Mouse (Mus musculus): ENCODE data around the gene Gm20388. TPM values are rescaled to one million over a fixed set of nuclear protein-coding genes. Genes with fewer than 3 reads are reported as not detected.

The Gm20388 gene
- total RNA-seq, 2 experiments from 2014 or later = 2.2 to 7.6 TPM

DNA sequence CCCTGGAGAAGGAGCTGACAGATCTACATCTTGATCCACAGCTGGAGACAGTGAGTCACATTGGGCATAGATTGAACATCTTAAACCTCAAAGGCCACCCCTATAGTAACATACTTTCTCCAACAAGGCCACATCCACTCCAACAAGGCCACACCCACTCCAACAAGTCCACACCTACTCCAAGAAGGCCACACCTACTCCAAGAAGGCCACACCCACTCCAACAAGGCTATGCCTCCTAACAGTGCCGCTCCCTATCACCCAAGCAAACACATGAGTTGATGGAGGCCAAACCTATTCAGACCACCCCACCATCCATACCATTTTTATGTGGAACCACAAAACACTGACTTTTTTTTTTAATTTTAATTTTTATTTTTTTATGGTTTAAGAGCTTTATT lies 3756.2 kb downstream of the Gm20388 start:
- no peak for TF ChIP-seq CTCF (conservative IDR thresholded peaks at IDR 0.05)
- no peak for DNase-seq (ENCODE audit: low spot score in 2 of 2)
- Histone ChIP-seq H3K27ac (no peak overlapping the region), H3K4me3 (no peak overlapping the region)

DNA sequence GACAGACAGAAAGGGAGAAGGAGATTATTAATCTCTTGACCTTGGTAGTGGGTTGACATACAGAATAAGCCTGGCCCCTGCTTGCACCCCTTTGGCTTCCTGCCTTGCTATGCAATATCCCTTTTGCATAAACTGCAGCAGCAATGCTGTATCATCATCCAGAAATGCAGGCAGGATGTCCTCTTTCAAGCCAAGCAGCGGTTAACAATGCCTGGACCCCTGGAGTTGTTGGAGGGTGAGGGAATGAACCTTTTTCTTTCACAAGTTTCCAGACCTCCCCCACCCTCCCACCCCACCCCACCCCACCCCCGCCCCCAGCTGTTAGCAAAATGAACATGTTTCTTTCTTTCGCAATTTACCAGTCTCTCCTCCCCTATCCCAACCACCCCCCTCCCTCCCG lies 3758.0 kb downstream of the Gm20388 start:
- Histone ChIP-seq H3K4me3 (no peak overlapping the region), H3K27ac (0 out of 2 replicates have a peak overlapping the region, but pooled peaks have one; percentile 43)
- DNase-seq (ENCODE audit: low spot score in 2 of 2) = no peak
- no peak for TF ChIP-seq CTCF (conservative IDR thresholded peaks at IDR 0.05)

- no peak overlapping the region for H3K27ac ChIP-seq
- no peak overlapping the region for H3K4me3 ChIP-seq
- no peak for TF ChIP-seq CTCF (conservative IDR thresholded peaks at IDR 0.05)
- DNase-seq (ENCODE audit: low spot score in 2 of 2) = no peak
These were observed 3760.1 kb downstream of the Gm20388 start for GRCm38 (mm10) chr8:123670766-123671165.

GRCm38 (mm10) chr8:123671454-123671853 lies 3760.8 kb downstream of the Gm20388 start:
- TF ChIP-seq CTCF (conservative IDR thresholded peaks at IDR 0.05) = no peak
- H3K4me3 ChIP-seq = no peak overlapping the region
- DNase-seq (ENCODE audit: low spot score in 2 of 2) = no peak
- H3K27ac ChIP-seq = no peak overlapping the region

DNA sequence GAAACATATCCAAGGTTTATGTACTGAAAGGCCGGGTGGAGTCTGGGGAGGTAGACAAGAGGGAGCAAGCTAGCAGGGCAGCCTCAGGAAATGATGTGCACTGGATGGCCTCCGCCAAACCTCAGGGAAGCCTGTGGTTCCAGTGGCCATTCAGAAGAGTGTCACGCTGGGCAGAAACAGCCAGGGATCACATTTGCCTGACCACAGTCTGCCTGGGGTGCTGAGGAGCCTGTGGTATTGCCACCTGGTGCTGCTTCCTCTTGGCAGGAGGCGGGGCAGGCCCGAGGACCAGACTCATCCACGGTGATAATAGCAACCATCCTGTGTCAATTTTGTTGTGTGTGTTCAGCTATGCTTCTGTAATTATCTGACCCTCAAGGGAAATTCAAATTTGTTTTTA lies 3762.0 kb downstream of the Gm20388 start:
- no peak overlapping the region for H3K27ac ChIP-seq
- H3K4me3 ChIP-seq = no peak overlapping the region
- no peak for DNase-seq (ENCODE audit: low spot score in 2 of 2)
- TF ChIP-seq CTCF (conservative IDR thresholded peaks at IDR 0.05) = no peak

DNA sequence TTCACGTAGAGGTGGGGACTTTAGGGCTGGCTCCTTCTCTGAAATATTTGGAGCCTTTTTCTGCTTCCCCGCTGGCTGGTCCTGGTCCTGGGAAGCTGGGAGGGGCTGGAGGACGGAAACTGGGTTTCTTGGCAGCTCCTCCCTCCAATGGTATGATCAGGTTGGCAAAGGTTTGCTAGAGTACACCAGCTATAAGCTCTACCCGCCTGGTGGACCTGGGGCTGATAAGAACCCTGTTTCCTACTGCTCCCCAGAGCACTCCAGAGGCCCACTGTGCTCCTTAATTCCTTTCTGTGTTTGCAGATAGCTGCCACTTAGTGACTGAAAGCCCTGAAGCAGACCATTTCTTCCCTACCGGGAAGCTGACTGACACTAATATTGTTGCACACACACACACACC lies 3765.0 kb downstream of the Gm20388 start:
- H3K27ac ChIP-seq = no peak overlapping the region
- TF ChIP-seq CTCF (conservative IDR thresholded peaks at IDR 0.05) = no peak
- no peak overlapping the region for H3K4me3 ChIP-seq
- no peak for DNase-seq (ENCODE audit: low spot score in 2 of 2)

GRCm38 (mm10) chr8:123678390-123678789 lies 3767.7 kb downstream of the Gm20388 start:
- DNase-seq (ENCODE audit: low spot score in 2 of 2) = no peak

DNA sequence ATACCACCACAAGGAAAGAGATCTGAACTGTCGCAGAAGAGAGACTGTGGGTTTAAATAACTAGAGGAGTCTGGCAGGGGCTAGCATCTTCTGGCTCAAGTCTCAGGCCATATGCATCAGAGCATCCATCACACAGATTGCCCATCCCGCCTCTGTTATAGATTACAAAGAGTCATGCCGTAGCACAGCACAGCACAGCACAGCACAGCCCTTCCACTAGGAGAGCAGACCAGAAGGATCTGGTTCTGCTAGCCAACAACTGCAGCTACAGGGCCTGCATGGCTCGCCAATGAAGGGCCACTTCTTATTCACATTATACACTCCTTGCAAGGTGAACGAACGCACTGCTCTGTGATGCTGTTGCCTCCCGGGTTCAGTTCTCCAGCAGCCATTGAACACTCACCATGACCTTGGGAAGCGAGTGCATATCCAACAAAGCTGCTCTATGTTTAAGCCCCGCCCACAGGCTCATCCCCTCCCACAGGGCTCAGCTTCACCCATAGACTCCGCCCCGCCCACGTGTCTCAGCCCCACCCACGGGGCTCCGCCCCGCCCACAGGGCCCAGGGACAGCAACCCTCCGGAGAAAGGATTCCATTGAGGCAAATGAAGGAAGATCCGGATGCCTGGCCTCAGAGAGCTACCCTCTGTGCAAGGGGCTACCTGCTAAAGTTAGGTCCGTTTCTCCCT lies 3771.6 kb downstream of the Gm20388 start:
- no peak for TF ChIP-seq CTCF (conservative IDR thresholded peaks at IDR 0.05)
- H3K27ac ChIP-seq = no peak overlapping the region
- DNase-seq (ENCODE audit: low spot score in 2 of 2) = no peak
- no peak overlapping the region for H3K4me3 ChIP-seq

More at GRCm38 (mm10) chr8:123678390-123678789, 3767.7 kb downstream of the Gm20388 start:
- H3K4me3 ChIP-seq = no peak overlapping the region
- TF ChIP-seq CTCF (conservative IDR thresholded peaks at IDR 0.05) = no peak
- no peak overlapping the region for H3K27ac ChIP-seq

DNA sequence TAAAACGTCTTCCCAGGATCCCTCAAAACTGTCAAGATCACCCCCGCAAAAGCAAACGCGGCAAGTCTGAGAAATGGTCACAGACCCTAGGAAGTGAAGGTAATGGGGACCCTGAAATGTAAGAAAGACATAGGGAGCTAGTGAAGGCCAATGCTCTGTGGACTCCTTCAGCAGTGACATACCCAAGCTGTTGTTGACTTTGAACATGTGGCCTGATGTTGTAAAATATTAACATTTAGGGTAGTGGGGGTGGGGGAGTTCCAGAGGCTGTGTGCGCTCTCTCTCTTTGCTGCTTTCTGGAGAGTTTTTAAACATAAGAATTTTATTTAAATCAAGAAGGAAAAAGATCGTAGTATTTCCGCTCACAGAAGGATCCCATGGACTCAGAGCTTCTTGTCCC lies 3772.7 kb downstream of the Gm20388 start:
- no peak overlapping the region for H3K27ac ChIP-seq
- no peak for TF ChIP-seq CTCF (conservative IDR thresholded peaks at IDR 0.05)
- no peak for DNase-seq (ENCODE audit: low spot score in 2 of 2)
- no peak overlapping the region for H3K4me3 ChIP-seq

DNA sequence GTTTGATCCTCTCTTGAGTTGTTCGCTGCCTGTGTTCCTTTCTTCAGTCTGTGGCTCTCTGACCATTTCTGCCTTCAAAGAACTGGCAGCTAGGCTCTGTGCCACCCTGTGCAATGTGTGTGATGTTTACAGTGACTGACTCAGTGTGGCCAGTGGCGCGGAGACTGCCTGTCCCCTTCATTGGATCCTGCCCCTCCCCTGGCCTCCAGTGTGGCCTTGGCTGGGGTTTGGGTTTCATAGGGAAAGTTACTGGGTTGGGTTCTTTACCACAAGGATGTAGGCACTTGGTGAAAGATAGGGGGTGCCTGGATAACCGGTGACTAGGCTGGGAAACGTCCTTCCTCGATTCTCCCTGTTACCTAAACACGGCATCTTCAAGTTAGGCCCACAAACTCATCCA lies 3774.2 kb downstream of the Gm20388 start:
- Histone ChIP-seq H3K27ac (no peak overlapping the region), H3K4me3 (no peak overlapping the region)
- no peak for TF ChIP-seq CTCF (conservative IDR thresholded peaks at IDR 0.05)
- DNase-seq (ENCODE audit: low spot score in 2 of 2) = no peak

DNA sequence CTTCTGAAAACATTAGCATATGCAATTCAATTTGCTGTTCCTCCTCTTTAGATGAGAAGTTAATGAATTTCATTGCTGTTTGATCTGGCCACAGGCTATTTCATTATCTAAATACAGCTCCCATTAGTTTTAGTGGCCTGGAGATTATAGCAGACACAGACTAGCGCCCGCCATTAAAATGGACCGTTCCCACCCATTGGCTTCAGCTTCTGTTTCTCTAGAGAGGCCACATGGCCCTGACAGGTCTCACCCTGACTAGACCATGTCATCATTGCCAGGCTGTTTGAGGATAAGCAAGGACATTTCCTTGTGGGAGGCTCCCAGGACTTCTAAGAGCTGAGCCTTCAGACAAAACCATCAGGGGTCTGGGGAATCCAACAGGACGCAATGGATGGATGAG lies 3774.8 kb downstream of the Gm20388 start:
- no peak overlapping the region for H3K4me3 ChIP-seq
- H3K27ac ChIP-seq = no peak overlapping the region
- DNase-seq (ENCODE audit: low spot score in 2 of 2) = no peak
- no peak for TF ChIP-seq CTCF (conservative IDR thresholded peaks at IDR 0.05)

DNA sequence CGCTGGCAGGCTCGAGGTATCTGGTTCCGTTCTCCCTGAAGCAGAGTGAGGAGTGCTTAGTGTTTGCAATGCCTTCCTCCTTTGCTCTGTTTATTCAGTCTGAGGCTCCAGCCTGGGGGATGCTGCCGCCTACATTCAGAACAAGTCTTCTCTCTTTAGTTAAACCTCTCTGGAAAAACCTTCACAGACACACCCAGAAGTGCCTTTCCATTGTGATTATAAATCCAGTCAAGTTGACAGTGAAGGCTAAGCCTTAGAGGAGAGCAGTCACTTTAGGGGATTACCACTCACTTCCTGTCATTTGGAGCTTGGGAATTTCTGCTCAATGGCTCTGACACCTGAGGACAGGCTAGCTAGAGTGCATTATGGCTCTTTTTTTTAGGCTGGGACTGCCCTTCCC lies 3777.2 kb downstream of the Gm20388 start:
- DNase-seq (ENCODE audit: low spot score in 2 of 2) = no peak
- H3K27ac ChIP-seq = no peak overlapping the region
- TF ChIP-seq CTCF (conservative IDR thresholded peaks at IDR 0.05) = no peak
- H3K4me3 ChIP-seq = no peak overlapping the region

GRCm38 (mm10) chr8:123692165-123692962 lies 3781.7 kb downstream of the Gm20388 start:
- Histone ChIP-seq H3K4me3 (no peak overlapping the region), H3K27ac (no peak overlapping the region)
- no peak for TF ChIP-seq CTCF (conservative IDR thresholded peaks at IDR 0.05)
- DNase-seq (ENCODE audit: low spot score in 2 of 2) = no peak

GRCm38 (mm10) chr8:123696167-123696566 lies 3785.5 kb downstream of the Gm20388 start:
- no peak for DNase-seq (ENCODE audit: low spot score in 2 of 2)
- H3K4me3 ChIP-seq = no peak overlapping the region
- no peak for TF ChIP-seq CTCF (conservative IDR thresholded peaks at IDR 0.05)
- H3K27ac ChIP-seq = no peak overlapping the region
